Mouse (Mus musculus) kidney, embryonic 14.5 days (tissue): Measurements from ENCODE around the gene Itpr2. TPM values are rescaled to one million over a fixed set of nuclear protein-coding genes. Genes with fewer than 3 reads are reported as not detected.

Source experiments
- ATAC-seq: fragments of 200-750 bp; cut with Nextera tagmentation; 2 replicates; pipeline ENCODE4 v1.8.0; 2017; ENCODE audit warnings: moderate number of reproducible peaks, mild to moderate bottlenecking, moderate TSS enrichment, moderate library complexity; ENCODE audit not compliant: low FRiP score, low TSS enrichment
- H3K27ac ChIP-seq: fragments of 300-500 bp; sonication (generic); 2 replicates; pipeline ENCODE4 v1.5.1; 2014; ENCODE audit warnings: low read depth, mild to moderate bottlenecking, low read length, moderate library complexity, mixed read lengths
- H3K27me3 ChIP-seq: fragments of 300-500 bp; sonication (generic); 2 replicates; pipeline ENCODE4 v1.6.1; 2014; ENCODE audit warnings: mild to moderate bottlenecking, low read length; ENCODE audit not compliant: control insufficient read depth, insufficient read depth
- H3K36me3 ChIP-seq: fragments of 300-500 bp; sonication (generic); 2 replicates; pipeline ENCODE4 v1.6.1; 2014; ENCODE audit warnings: low read length, mixed read lengths; ENCODE audit not compliant: control insufficient read depth, insufficient read depth
- H3K4me1 ChIP-seq: fragments of 300-500 bp; sonication (generic); 2 replicates; pipeline ENCODE4 v1.6.1; 2014; ENCODE audit warnings: low read length, mixed read lengths; ENCODE audit not compliant: control insufficient read depth, insufficient read depth
- H3K4me2 ChIP-seq: fragments of 300-500 bp; sonication (generic); replicated peaks from 2 replicates; pipeline ENCODE4 v1.6.1; 2014; ENCODE audit warnings: low read depth, mild to moderate bottlenecking, low read length
- H3K4me3 ChIP-seq: fragments of 300-500 bp; sonication (generic); 2 replicates; pipeline ENCODE4 v1.5.1; 2014; ENCODE audit warnings: mild to moderate bottlenecking, low read length
- H3K9ac ChIP-seq: fragments of 300-500 bp; sonication (generic); 2 replicates; pipeline ENCODE4 v1.6.1; 2014; ENCODE audit warnings: low read depth, mild to moderate bottlenecking, low read length, moderate library complexity
- H3K9me3 ChIP-seq: fragments of 300-500 bp; sonication (generic); 2 replicates; pipeline ENCODE4 v1.6.1; 2016; ENCODE audit warnings: low read length; ENCODE audit not compliant: control insufficient read depth
- WGBS: fragments of 180-500 bp; shearing (Covaris S2); extraction: QIAGEN DNeasy Blood & Tissue Kit; methylation state at CpG from one replicate; pipeline ENCODE4 v1.1.7; 2014; 5-methylcytosine and 5-hydroxymethylcytosine counted together
- polyA plus RNA-seq: library from polyadenylated mRNA; unstranded; fragments of >200 nt; fragmentation: Nextera tagmentation; extraction: Ambion mirVana; gene quantifications from 2 replicates; pipeline ENCODE4 v1.2.1, GENCODE M21; 2014

Itpr2 gene
- polyA plus RNA-seq, 1 experiment from 2014 or later = 12.7 TPM

GRCm38 (mm10) chr6:146315153-146315552 lies 186.9 kb downstream of the Itpr2 start:
- H3K27ac ChIP-seq = no peak overlapping the region
- H3K36me3 ChIP-seq = no peaks in the 10 kb centered on the region
- no peak overlapping the region for H3K4me3 ChIP-seq
- H3K9me3 ChIP-seq = no peaks in the 10 kb centered on the region
- WGBS = 93% methylated on average over 8 of the region's 8 CpGs
- no peak for ATAC-seq
- no peaks in the 10 kb centered on the region for H3K27me3 ChIP-seq
- no peaks in the 10 kb centered on the region for H3K4me1 ChIP-seq
- no peak overlapping the region for H3K4me2 ChIP-seq
- H3K9ac ChIP-seq = no peak overlapping the region

- WGBS = 93% methylated on average over 5 of the region's 5 CpGs
- H3K4me2 ChIP-seq = no peak overlapping the region
These were observed 187.7 kb downstream of the Itpr2 start for GRCm38 (mm10) chr6:146314304-146314703.

GRCm38 (mm10) chr6:146313396-146313795 lies 188.6 kb downstream of the Itpr2 start:
- WGBS = 91% methylated on average over 4 of the region's 4 CpGs
- Histone ChIP-seq H3K27me3 (no peaks in the 10 kb centered on the region), H3K9me3 (no peaks in the 10 kb centered on the region), H3K4me1 (no peaks in the 10 kb centered on the region), H3K36me3 (no peaks in the 10 kb centered on the region), H3K27ac (no peak overlapping the region), H3K4me3 (no peak overlapping the region), H3K9ac (no peak overlapping the region), H3K4me2 (no peak overlapping the region)
- no peak for ATAC-seq

More at GRCm38 (mm10) chr6:146314304-146314703, 187.7 kb downstream of the Itpr2 start:
- Histone ChIP-seq H3K36me3 (no peaks in the 10 kb centered on the region), H3K4me1 (no peaks in the 10 kb centered on the region), H3K9me3 (no peaks in the 10 kb centered on the region), H3K4me3 (no peak overlapping the region), H3K27me3 (no peaks in the 10 kb centered on the region), H3K9ac (no peak overlapping the region), H3K27ac (no peak overlapping the region)
- ATAC-seq = no peak

- WGBS = 36% methylated on average over 2 of the region's 2 CpGs
- Histone ChIP-seq H3K27me3 (no peaks in the 10 kb centered on the region), H3K27ac (no peak overlapping the region), H3K4me2 (no peak overlapping the region), H3K9ac (no peak overlapping the region), H3K36me3 (no peaks in the 10 kb centered on the region), H3K9me3 (no peaks in the 10 kb centered on the region), H3K4me3 (no peak overlapping the region), H3K4me1 (no peaks in the 10 kb centered on the region)
- peak; percentile 75; the same call in 1 of the 2 replicates for ATAC-seq
These were observed 191.8 kb downstream of the Itpr2 start for GRCm38 (mm10) chr6:146310210-146310609.

- Histone ChIP-seq H3K4me3 (no peak overlapping the region), H3K36me3 (no peaks in the 10 kb centered on the region), H3K9ac (no peak overlapping the region), H3K4me2 (no peak overlapping the region), H3K27me3 (no peaks in the 10 kb centered on the region), H3K9me3 (no peaks in the 10 kb centered on the region), H3K4me1 (no peaks in the 10 kb centered on the region), H3K27ac (peak overlapping the region; percentile 39; the same call in 1 of the 2 replicates)
- 91% methylated on average over 1 of the region's 1 CpGs for WGBS
- ATAC-seq = no peak
These were observed 192.7 kb downstream of the Itpr2 start for GRCm38 (mm10) chr6:146309335-146309734.

- H3K27ac ChIP-seq = no peak overlapping the region
- no peaks in the 10 kb centered on the region for H3K36me3 ChIP-seq
- H3K4me2 ChIP-seq = no peak overlapping the region
- no peak overlapping the region for H3K9ac ChIP-seq
- H3K4me1 ChIP-seq = no peaks in the 10 kb centered on the region
- no peaks in the 10 kb centered on the region for H3K27me3 ChIP-seq
- WGBS = 82% methylated on average over 3 of the region's 3 CpGs
- no peaks in the 10 kb centered on the region for H3K9me3 ChIP-seq
- ATAC-seq = no peak
- no peak overlapping the region for H3K4me3 ChIP-seq
These were observed 196.0 kb downstream of the Itpr2 start for GRCm38 (mm10) chr6:146305995-146306394.

- Histone ChIP-seq H3K36me3 (no peaks in the 10 kb centered on the region), H3K27me3 (no peaks in the 10 kb centered on the region), H3K4me3 (no peak overlapping the region), H3K27ac (no peak overlapping the region), H3K4me1 (no peaks in the 10 kb centered on the region), H3K9ac (no peak overlapping the region), H3K4me2 (no peak overlapping the region), H3K9me3 (no peaks in the 10 kb centered on the region)
- 0 out of 2 replicates have a peak, but pooled peaks have one; percentile 74 for ATAC-seq
- 60% methylated on average over 11 of the region's 11 CpGs for WGBS
These were observed 197.9 kb downstream of the Itpr2 start for GRCm38 (mm10) chr6:146304088-146304487.

GRCm38 (mm10) chr6:146303336-146303735 lies 198.7 kb downstream of the Itpr2 start:
- H3K36me3 ChIP-seq = no peaks in the 10 kb centered on the region
- no peaks in the 10 kb centered on the region for H3K27me3 ChIP-seq
- no peak for ATAC-seq
- H3K4me1 ChIP-seq = no peaks in the 10 kb centered on the region
- WGBS = 74% methylated on average over 2 of the region's 2 CpGs
- no peak overlapping the region for H3K4me2 ChIP-seq
- no peak overlapping the region for H3K27ac ChIP-seq
- H3K9me3 ChIP-seq = peaks cover 4% of the 10 kb centered on the region; the same call in 1 of the 2 replicates
- no peak overlapping the region for H3K4me3 ChIP-seq
- no peak overlapping the region for H3K9ac ChIP-seq

- WGBS = 70% methylated on average over 8 of the region's 8 CpGs
- ATAC-seq = no peak
- H3K27me3 ChIP-seq = no peaks in the 10 kb centered on the region
- H3K4me2 ChIP-seq = no peak overlapping the region
- H3K4me3 ChIP-seq = no peak overlapping the region
- H3K9me3 ChIP-seq = peaks cover 4% of the 10 kb centered on the region
- no peaks in the 10 kb centered on the region for H3K36me3 ChIP-seq
- H3K9ac ChIP-seq = no peak overlapping the region
- H3K4me1 ChIP-seq = no peaks in the 10 kb centered on the region
- H3K27ac ChIP-seq = no peak overlapping the region
These were observed 199.4 kb downstream of the Itpr2 start for GRCm38 (mm10) chr6:146302574-146303130.
